Mouse (Mus musculus) spleen, embryonic (tissue): ENCODE results near the gene Nrm.
"Not testable (repeated sequence)": the region's sequence is repeated elsewhere in the genome, so short reads cannot be mapped to it uniquely, and the experiment has no call there.

Source experiments
- CTCF ChIA-PET: fragments of 350-600 bp; sonication (Branson Sonifier 250); formaldehyde crosslinking; loops from one replicate; lab custom pipeline; 2022; lab: Charles Lee

The Nrm gene

DNA sequence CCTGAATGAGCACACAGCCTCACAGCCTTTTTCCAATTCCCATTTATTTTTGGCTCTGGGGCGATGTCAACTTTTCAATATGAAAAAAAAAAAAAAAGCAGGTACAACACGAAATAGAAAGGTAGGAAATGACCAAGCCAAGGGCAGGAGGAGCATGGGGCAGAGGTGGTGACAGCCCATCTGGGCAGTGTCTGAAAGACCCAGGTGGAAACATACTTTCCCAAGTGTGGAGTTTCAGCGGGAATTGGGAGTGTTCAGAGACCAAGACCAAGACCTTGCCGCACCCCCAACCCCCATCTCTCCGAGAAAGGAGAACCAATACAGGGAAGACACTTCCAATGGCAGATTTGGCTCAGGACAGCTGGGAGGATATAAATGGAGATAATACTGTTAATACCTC lies 27.2 kb upstream of the Nrm start:
- CTCF ChIA-PET: interaction anchor here (0.6 kb wide), 1 partner anchor 11 kb away, joined by 6 read pairs; the partner anchor contains the start of gene Flot1

- CTCF ChIA-PET: interaction anchor here (2.4 kb wide), 1 partner anchor 39 kb away, joined by 13 read pairs; no protein-coding TSS in a partner anchor
Observed at GRCm38 (mm10) chr17:35834696-35835422, 26.3 kb upstream of the Nrm start.

- CTCF ChIA-PET: interaction anchor here (0.6 to 2.4 kb wide), 5 partner anchors 10 to 40 kb away, joined by 3 to 13 read pairs (median 4); no protein-coding TSS in a partner anchor
Observed at GRCm38 (mm10) chr17:35835424-35836140, 25.5 kb upstream of the Nrm start.

GRCm38 (mm10) chr17:35836178-35836965 lies 24.7 kb upstream of the Nrm start:
- CTCF ChIA-PET: interaction anchor here (1.0 to 2.4 kb wide), 4 partner anchors 9 to 37 kb away, joined by 3 to 13 read pairs (median 4); no protein-coding TSS in a partner anchor

DNA sequence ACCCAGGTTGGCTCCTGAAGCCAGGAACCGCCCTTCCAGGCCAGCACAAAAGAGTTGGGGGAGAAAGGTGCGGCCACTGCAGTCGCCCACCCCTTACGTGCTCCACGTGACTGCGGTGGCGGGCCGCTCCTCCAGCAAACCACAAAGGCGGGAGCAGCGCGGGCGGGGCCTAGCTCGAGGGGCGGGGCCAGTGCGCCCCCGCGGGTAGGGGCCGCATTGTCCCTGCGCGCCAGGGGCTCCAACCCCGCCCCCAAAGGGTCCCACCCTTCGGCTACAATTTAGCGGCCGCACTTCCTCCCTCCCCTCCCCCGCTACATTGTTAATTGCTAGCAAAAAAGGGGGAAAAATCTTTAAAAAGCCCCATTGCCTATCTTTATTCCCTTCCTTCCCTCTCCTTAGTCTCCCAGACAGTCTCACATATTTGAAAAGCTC lies 24.1 kb upstream of the Nrm start:
- CTCF ChIA-PET: interaction anchor here (0.7 to 2.4 kb wide), 4 partner anchors 30 to 1926 kb away, joined by 4 to 14 read pairs (median 10); no protein-coding TSS in a partner anchor

DNA sequence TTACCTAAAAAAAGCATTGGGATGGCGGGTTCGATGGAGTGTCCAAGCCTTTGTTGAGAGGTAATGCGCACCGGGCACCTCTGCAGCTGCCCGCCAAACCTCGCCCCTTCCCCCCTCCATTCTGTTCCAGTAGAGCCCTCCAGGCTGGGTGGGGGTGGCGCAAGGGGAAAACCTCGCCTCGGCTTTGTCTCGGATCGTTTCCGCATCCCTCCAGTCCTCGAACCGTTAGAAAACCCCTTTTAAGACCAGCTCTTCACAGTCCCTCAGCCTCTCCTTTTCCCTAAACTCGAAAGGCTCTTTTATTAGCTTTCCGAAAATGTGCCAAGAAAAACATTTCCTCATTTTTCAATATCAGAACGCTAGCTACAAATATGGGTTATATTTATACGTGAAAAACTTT lies 23.6 kb upstream of the Nrm start:
- CTCF ChIA-PET: interaction anchor here (0.7 to 0.8 kb wide), 3 partner anchors 29 to 1926 kb away, joined by 3 to 14 read pairs (median 6); no protein-coding TSS in a partner anchor

DNA sequence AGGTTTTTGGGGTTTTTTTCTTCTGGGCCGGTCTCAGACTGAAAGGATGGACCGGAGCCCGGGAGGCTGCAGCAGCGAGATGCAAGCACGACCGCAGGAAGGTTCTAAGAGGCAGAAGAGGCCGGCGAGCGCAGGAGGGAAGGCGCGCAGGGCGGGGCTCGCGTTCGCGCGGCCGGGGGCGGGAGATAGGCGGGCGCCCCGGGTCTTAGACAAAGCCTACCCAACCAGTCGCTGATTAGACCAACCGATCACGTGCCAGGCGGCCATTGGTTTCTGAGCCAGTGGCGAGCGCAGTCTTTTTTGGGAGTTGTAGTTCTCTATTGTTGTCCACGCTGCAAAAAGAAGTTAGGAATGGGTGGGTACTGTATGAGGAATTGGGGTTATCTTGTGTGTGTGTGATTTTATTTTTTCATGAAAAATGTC lies 23.0 kb upstream of the Nrm start, which contains the start of gene Tubb5:
Gene Tubb5, minus strand, starts transcription at position 185 of the 423 bp plus-strand sequence.
- CTCF ChIA-PET: interaction anchor here (0.8 kb wide), 1 partner anchor 29 kb away, joined by 3 read pairs; no protein-coding TSS in a partner anchor

- CTCF ChIA-PET: no interaction called here
Observed at GRCm38 (mm10) chr17:35838570-35838969, 22.5 kb upstream of the Nrm start.

DNA sequence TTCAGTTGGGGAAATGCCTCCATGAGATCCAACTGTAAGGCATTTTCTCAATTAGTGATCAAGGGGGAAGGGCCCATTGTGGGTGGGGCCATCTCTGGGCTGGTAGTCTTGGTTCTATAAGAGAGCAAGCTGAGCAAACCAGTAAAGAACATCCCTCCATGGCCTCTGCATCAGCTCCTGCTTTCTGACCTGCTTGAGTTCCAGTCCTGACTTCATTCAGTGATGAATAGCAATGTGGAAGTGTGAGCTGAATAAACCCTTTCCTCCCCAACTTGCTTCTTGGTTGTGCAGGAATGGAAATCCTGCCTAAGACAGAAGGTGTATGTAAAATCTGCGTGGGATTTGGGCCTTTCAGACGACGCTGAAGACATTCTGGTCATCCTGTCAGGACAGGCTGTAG lies 22.1 kb upstream of the Nrm start:
- CTCF ChIA-PET: not testable (repeated sequence)

GRCm38 (mm10) chr17:35840561-35840960 lies 20.6 kb upstream of the Nrm start:
- CTCF ChIA-PET: interaction anchor here (0.7 to 1.3 kb wide), 2 partner anchors 30 to 35 kb away, joined by 3 to 8 read pairs; no protein-coding TSS in a partner anchor

DNA sequence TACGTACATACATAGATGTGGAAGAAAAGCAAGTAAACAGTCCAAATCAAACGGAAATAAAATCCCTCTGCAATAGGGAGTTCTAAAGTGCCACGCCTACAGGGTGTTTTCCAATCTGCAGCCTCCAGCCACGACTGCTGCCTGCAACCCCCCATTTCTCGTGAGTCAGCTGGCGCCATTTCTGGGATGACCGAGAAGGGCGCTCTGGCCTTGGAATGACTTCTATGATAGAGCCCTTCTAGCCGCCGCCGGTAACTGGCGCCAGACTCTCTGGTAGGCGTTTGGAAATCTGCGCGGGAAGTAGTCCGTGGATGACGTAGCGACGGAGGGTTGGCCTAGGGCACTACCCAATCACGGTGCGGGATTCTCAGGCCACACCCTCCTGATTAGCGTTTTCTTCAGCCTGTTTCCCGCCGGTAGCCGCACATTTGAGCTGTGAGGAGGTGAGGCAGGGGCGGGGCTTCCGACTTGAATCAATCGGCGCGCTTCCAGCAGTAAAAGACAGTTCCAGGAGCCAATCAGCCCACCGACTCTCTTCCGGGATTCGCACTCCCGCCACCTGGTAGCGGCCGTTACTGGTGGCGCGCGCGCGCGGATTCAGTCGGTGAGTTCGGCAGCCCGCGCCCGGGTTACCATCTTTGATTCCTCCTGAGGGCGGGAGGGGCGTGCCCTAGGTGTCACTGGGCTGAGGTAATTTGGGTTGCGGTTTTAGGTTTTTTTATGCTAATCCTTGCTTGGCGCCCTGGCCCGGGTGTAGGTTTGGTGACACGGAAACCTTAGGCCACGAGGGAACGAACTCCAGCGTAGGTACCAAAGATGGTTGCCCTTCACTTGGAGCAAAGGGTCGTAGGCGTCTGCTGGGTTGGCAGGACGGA lies 19.8 kb upstream of the Nrm start, which contains the start of gene Mdc1:
Gene Mdc1, plus strand, starts transcription at position 440 of the 875 bp plus-strand sequence.
- CTCF ChIA-PET: interaction anchor here (0.7 to 1.3 kb wide), 3 partner anchors 29 to 35 kb away, joined by 3 to 8 read pairs (median 3); no protein-coding TSS in a partner anchor

- CTCF ChIA-PET: interaction anchor here (1.0 kb wide), 1 partner anchor 32 kb away, joined by 3 read pairs; no protein-coding TSS in a partner anchor
Observed at GRCm38 (mm10) chr17:35842006-35842405, 19.1 kb upstream of the Nrm start.

DNA sequence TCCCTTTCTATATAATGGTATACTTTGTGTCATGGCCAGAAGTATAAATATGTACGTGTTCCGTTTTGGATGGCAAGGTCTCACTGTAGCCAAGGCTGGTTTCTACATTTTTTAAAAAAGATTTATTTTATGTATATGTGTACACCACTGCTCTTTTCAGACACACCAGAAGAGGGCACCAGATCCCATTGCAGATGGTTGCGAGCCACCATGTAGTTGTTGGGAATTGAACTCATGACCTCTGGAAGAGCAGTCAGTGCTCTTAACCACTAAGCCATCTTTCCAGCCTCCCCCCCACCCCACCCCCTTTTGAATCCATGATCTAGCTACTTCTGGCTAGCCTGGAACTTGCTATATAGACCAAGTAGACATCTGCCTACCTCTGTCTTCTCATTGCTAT lies 17.6 kb upstream of the Nrm start:
- CTCF ChIA-PET: no interaction called here

- CTCF ChIA-PET: no interaction called here
Observed at GRCm38 (mm10) chr17:35848112-35848511, 13.0 kb upstream of the Nrm start.

DNA sequence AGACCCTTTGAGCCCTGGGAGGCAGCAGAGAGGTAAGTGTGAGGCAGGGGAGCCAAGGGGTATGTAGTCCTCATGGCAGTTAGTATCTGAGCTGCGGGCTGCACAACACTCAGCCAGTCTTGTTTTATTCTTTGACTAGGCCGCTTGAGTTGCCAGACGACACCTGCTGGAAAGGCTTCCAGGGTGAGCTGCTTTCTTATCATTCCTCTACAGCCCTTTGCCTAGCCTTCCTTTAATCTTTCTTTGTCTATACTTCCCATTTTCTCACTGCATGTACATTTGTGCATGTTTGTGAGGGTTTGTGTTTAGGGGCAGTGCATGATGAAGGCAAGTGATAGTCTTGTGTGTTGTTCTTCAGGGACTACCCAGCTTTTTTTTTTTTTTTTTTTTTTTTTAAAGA lies 10.1 kb upstream of the Nrm start:
- CTCF ChIA-PET: interaction anchor here (0.5 kb wide), 1 partner anchor 19 kb away, joined by 6 read pairs; no protein-coding TSS in a partner anchor

DNA sequence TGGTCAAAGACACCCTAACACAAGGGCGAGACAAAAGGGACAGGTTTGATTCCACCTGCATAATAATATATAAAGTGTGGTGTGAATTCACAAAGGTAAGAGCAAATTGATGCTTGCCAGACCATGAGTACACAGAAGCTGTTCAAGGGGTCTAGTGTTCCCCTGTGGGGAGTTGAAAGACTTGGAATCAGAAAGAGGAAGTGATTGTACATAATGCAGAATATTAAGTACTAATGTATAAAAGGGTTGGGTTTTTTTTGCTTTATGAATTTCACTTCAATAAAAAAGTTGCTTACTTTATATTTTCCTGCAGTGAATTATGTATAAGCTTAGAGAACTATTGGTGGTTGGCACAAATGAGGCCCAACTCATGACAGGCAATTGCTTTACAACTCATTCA lies 1.7 kb upstream of the Nrm start:
- CTCF ChIA-PET: interaction anchor here (0.6 to 1.0 kb wide), 3 partner anchors 13 to 31 kb away, joined by 3 to 7 read pairs (median 4); no protein-coding TSS in a partner anchor

GRCm38 (mm10) chr17:35859835-35860234 lies 1.3 kb upstream of the Nrm start:
- CTCF ChIA-PET: interaction anchor here (0.6 to 1.0 kb wide), 3 partner anchors 13 to 31 kb away, joined by 3 to 7 read pairs (median 4); no protein-coding TSS in a partner anchor

- CTCF ChIA-PET: interaction anchor here (0.5 to 0.6 kb wide), 2 partner anchors 11 to 35 kb away, joined by 3 read pairs; no protein-coding TSS in a partner anchor
Observed at GRCm38 (mm10) chr17:35860831-35861197, 304 bp upstream of the Nrm start.

GRCm38 (mm10) chr17:35864832-35865353 lies 3.8 kb downstream of the Nrm start:
- CTCF ChIA-PET: no interaction called here
